Mouse (Mus musculus) forebrain, embryonic 10.5 days (tissue): ENCODE data around the gene 5530400C23Rik. TPM values are rescaled to one million over a fixed set of nuclear protein-coding genes. Genes with fewer than 3 reads are reported as not detected.
"Not testable (repeated sequence)": the region's sequence is repeated elsewhere in the genome, so short reads cannot be mapped to it uniquely, and the experiment has no call there.

Experiments used
- DNase-seq: peaks from one replicate; pipeline ENCODE4 v3.0.0-alpha.2; 2017; ENCODE audit warnings: low spot score; ENCODE audit errors: extremely low spot score
- H3K27ac ChIP-seq: fragments of 300-500 bp; sonication (generic); 2 replicates; pipeline ENCODE4 v1.5.1; 2016; ENCODE audit warnings: mild to moderate bottlenecking
- H3K27me3 ChIP-seq: fragments of 300-500 bp; sonication (generic); 2 replicates; pipeline ENCODE4 v1.6.1; 2016; ENCODE audit warnings: mild to moderate bottlenecking; ENCODE audit not compliant: poor library complexity, severe bottlenecking
- H3K36me3 ChIP-seq: fragments of 300-500 bp; sonication (generic); replicated peaks from 2 replicates; pipeline ENCODE4 v1.6.1; 2016; ENCODE audit warnings: mild to moderate bottlenecking, moderate library complexity
- H3K4me1 ChIP-seq: fragments of 300-500 bp; sonication (generic); 2 replicates; pipeline ENCODE4 v1.6.1; 2016
- H3K4me3 ChIP-seq: fragments of 300-500 bp; sonication (generic); 2 replicates; pipeline ENCODE4 v1.5.1; 2016; ENCODE audit warnings: mild to moderate bottlenecking, moderate library complexity
- H3K9me3 ChIP-seq: fragments of 300-500 bp; sonication (generic); 2 replicates; pipeline ENCODE4 v1.6.1; 2016; ENCODE audit warnings: mild to moderate bottlenecking, moderate library complexity
- WGBS: fragments of 180-500 bp; shearing (Covaris S2); methylation state at CpG from one replicate; pipeline ENCODE4 v1.1.7; 2016; 5-methylcytosine and 5-hydroxymethylcytosine counted together
- polyA plus RNA-seq: library from polyadenylated mRNA; unstranded; fragments of >200 nt; fragmentation: Nextera tagmentation; extraction: Ambion mirVana; gene quantifications from 2 replicates; pipeline ENCODE4 v1.2.1, GENCODE M21; 2016

Gene 5530400C23Rik
- not detected in 2 replicates for polyA plus RNA-seq

- not testable (repeated sequence) for H3K9me3 ChIP-seq, H3K36me3 ChIP-seq, DNase-seq, H3K4me1 ChIP-seq, H3K27me3 ChIP-seq, H3K4me3 ChIP-seq, H3K27ac ChIP-seq
Measured at GRCm38 (mm10) chr6:133291916-133292315, at the start of gene 5530400C23Rik. 5530400C23Rik (plus strand) TSS chr6:133292216.

- DNase-seq = no peak
- H3K4me3 ChIP-seq = no peak overlapping the region
- H3K27me3 ChIP-seq = no peaks in the 10 kb centered on the region
- H3K36me3 ChIP-seq = no peaks in the 10 kb centered on the region
- 83% methylated on average over 3 of the region's 3 CpGs for WGBS
- no peaks in the 10 kb centered on the region for H3K9me3 ChIP-seq
- H3K27ac ChIP-seq = no peak overlapping the region
- H3K4me1 ChIP-seq = no peaks in the 10 kb centered on the region
Measured at GRCm38 (mm10) chr6:133305952-133306715, 14.1 kb downstream of the 5530400C23Rik start.

DNA sequence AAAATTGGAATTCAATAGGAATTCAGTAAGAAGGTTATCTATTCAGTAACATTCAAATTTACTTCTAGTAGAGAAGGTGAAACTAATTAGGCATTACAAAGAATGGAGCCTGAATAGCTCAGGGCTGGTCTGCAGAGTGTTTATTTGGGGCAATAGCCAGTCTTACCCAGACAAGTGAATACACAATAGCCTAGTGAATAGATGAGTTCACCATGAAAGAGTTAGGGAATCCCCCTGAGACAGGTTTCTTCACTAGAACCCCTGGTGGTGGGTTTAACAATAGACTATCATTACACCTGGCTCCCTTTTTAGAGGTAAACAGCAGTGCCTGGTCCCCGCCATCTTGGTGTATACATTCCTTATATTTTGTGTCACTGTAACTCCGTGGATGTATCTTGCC is 21.9 kb downstream of the 5530400C23Rik start:
- H3K27ac ChIP-seq, H3K4me1 ChIP-seq, H3K27me3 ChIP-seq, H3K4me3 ChIP-seq, H3K9me3 ChIP-seq, DNase-seq, H3K36me3 ChIP-seq: not testable (repeated sequence)
- 87% methylated on average over 2 of the region's 2 CpGs for WGBS

DNA sequence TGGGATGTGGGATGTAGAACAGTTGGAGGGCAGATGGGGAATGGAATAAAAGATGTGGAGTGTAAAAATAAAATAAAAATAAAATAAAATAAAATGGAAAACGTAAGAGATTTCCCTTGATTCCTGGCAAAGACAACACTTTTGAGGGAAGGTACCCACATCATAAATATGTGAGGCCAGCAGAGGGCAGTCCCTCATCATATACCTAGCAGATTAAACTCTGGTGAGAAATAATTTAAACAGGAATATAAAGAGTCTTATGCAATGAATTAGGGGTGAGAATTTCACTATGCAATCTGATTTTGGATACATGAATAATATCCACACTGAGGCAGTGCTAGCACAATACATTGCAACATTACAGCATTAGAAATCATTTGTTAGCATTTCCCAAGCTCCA is 46.5 kb downstream of the 5530400C23Rik start:
- 82% methylated on average over 1 of the region's 1 CpGs for WGBS
- no peaks in the 10 kb centered on the region for H3K27me3 ChIP-seq

GRCm38 (mm10) chr6:133341731-133342130 is 49.7 kb downstream of the 5530400C23Rik start:
- 79% methylated on average over 5 of the region's 5 CpGs for WGBS
- not testable (repeated sequence) for H3K9me3 ChIP-seq, H3K27ac ChIP-seq, H3K27me3 ChIP-seq, H3K4me1 ChIP-seq, DNase-seq, H3K4me3 ChIP-seq, H3K36me3 ChIP-seq

More for the DNA sequence above, 46.5 kb downstream of the 5530400C23Rik start:
- no peak overlapping the region for H3K27ac ChIP-seq
- H3K4me1 ChIP-seq = no peaks in the 10 kb centered on the region
- no peaks in the 10 kb centered on the region for H3K36me3 ChIP-seq
- H3K9me3 ChIP-seq = no peaks in the 10 kb centered on the region
- H3K4me3 ChIP-seq = no peak overlapping the region
- no peak for DNase-seq

Other genes starting within 250 kb of the 5530400C23Rik start
- gene Tas2r140, start 236.4 kb upstream of the 5530400C23Rik start, polyA plus RNA-seq = not detected in 2 replicates
- gene Smim10l1, start 187.3 kb upstream of the 5530400C23Rik start, polyA plus RNA-seq = 58.9 and 62.0 TPM in 2 replicates